Mouse (Mus musculus) gastrocnemius, adult 18-20 months (tissue): ENCODE results near the gene Tulp2. TPM values are rescaled to one million over a fixed set of nuclear protein-coding genes. Genes with fewer than 3 reads are reported as not detected.
"Not testable (repeated sequence)": the region's sequence is repeated elsewhere in the genome, so short reads cannot be mapped to it uniquely, and the experiment has no call there.

Experiments
- DNase-seq: peaks from one replicate; pipeline ENCODE4 v3.0.0; 2021; ENCODE audit warnings: low spot score
- total RNA-seq, 2 experiments: library from RNA; stranded (reverse); gene quantifications; 2 replicates each; pipeline ENCODE4 v1.2.3; 2021

The Tulp2 gene
- total RNA-seq, 2 experiments from 2014 or later: not detected

GRCm38 (mm10) chr7:45459564-45460140 lies 22.0 kb upstream of the Tulp2 start, which contains the start of gene Ftl1:
Ftl1 (minus strand) TSS chr7:45459884.
- peak; percentile 98 for DNase-seq

DNA sequence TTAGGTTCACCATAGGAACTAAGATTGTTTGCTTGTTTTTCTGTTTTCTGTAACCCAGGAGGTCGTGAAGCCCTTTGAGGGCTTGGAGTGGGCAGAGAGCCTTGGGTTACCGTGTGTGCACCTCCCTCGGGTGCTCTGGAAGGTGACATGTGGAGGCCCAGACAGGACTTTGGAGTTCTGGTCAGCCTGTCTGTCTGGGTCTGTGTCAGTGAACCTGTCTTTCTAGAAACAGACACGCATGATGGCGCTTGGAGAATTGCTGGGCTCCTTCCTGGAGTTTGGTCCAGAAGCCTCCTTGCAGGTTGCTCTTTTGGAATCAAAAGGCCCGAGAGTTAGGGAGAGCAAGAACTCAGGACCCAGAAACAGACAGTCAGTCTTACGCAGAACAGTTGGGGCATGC lies 21.3 kb upstream of the Tulp2 start:
- no peak for DNase-seq

- DNase-seq: peak; percentile 66
These were observed 20.8 kb upstream of the Tulp2 start for GRCm38 (mm10) chr7:45460860-45461314.

DNA sequence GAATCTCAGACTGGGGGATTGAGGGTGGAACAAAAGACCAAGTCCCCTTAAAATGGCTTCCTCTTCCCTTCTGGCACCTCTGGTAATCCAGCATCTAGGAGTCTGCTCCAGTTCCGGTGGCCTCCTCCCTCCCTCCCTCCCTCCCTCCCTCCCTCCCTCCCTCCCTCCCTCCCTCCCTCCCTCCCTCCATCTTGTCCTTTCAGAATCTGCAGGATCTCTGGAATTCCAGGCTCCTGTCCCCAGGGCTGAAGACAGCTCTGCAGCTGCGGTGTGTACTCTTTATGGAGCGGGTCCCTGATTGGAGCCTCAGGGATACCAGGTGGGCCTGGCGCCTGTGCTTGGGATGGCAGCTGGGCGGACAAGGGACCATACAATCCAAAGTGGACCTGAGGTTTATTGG lies 20.4 kb upstream of the Tulp2 start:
- DNase-seq: no peak

DNA sequence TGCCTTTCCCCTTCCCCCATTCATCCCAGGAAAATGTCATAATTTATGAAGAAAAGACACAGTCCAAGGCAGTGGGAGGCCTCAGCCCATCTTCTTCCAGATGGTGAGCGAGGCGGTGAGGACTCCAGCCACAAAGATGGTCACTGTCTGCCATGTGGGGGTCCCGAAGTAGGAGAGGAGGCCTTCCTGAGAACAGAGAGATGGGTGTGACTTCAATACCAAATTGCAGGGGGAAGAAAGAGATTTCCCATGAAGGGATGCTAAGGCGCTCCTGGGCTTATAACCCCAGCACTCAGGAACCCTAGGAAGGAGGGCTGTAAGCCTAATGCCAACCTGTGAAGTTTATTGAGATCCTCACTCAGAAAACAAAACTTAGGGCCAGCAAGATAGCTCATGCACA lies 19.9 kb upstream of the Tulp2 start:
- DNase-seq: no peak

- no peak for DNase-seq
These were observed 19.4 kb upstream of the Tulp2 start for GRCm38 (mm10) chr7:45462325-45462724.

DNA sequence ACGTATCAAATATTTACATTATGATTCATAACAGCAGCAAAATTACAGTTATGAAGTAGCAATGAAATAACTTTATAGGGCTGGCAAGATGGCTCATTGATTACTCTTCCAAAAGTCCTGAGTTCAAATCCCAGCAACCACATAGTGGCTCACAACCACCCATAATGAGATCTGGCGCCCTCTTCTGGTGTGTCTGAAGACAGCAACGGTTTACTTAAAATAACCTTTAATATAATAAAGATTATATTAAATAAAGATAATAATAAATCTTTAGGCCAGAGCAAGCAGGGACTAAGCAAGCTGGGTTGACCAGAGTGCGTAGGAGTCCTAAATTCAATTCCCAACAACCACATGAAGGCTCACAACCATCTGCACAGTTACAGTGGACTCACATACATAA lies 18.8 kb upstream of the Tulp2 start:
- not testable (repeated sequence) for DNase-seq

- no peak for DNase-seq
These were observed 17.5 kb upstream of the Tulp2 start for GRCm38 (mm10) chr7:45463987-45464778.

- no peak for DNase-seq
These were observed 16.6 kb upstream of the Tulp2 start for GRCm38 (mm10) chr7:45465112-45465511.

DNA sequence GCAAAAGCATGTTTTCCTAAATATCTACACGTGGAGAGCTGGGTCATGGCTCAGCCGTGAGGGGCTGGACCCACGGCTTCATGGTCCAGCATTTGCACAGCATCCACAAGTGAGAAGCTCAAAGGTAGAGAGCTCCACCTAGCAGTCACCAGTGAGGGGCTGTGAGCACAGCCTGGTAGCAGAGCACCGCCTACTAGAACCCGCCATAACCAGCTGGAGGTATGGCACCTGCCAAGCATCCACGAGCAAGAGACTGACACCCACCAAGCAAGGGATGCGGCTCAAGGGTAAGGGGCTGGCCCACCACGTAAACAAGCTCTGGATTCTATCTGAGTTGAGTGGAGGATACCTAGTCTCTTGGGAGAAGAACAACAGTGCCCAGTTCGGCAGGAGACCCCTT lies 16.1 kb upstream of the Tulp2 start:
- no peak for DNase-seq

- DNase-seq: peak; percentile 96
These were observed 15.2 kb upstream of the Tulp2 start, which contains the start of gene Bax for GRCm38 (mm10) chr7:45466283-45467089. Bax (minus strand) TSS chr7:45466898.

- DNase-seq: no peak
These were observed 14.5 kb upstream of the Tulp2 start for GRCm38 (mm10) chr7:45467090-45467670.

- peak; percentile 81 for DNase-seq
These were observed 10.8 kb upstream of the Tulp2 start for GRCm38 (mm10) chr7:45470869-45471268.

- peak; percentile 58 for DNase-seq
These were observed 6.2 kb upstream of the Tulp2 start for GRCm38 (mm10) chr7:45475291-45475969.

DNA sequence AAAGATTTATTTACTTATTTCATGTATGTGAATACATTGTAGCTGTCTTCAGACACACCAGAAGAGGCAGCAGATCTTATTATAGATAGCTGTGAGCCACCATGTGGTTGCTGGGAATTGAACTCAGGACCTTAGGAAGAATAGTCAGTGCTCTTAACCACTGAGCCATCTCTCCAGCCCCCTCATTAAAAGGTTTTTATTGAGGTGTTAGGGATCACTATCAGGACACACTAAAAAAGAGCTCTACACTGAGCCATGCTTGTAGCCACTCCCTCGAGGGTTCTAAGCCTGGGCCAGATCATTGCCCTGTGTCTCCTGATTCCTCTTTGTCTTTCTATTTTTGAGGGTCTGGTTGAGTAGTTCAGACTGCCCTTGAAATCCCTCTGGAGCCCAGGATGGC lies 5.2 kb upstream of the Tulp2 start:
- no peak for DNase-seq

GRCm38 (mm10) chr7:45477003-45477402 lies 4.7 kb upstream of the Tulp2 start:
- peak; percentile 78 for DNase-seq

DNA sequence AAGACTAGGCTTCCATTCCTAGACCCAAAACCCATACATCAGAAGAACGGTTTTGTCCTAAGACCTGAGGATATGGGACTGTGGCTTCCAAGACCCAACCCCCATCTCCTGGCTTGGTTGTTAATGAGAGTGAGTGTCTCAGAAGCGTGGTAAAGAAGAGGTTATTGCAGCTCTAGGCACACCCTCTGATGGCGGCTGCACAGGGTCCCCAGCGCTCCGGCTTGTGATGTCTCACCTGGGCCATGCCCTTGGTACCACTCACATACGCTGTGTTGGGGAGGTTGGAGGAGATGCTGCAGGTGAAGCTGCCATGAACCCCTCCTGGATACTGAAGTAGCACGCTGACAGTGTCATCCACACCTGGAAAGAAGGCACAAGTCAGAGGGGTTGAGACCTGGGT lies 2.9 kb upstream of the Tulp2 start:
- no peak for DNase-seq

GRCm38 (mm10) chr7:45480310-45480709 lies 1.4 kb upstream of the Tulp2 start:
- not testable (repeated sequence) for DNase-seq

DNA sequence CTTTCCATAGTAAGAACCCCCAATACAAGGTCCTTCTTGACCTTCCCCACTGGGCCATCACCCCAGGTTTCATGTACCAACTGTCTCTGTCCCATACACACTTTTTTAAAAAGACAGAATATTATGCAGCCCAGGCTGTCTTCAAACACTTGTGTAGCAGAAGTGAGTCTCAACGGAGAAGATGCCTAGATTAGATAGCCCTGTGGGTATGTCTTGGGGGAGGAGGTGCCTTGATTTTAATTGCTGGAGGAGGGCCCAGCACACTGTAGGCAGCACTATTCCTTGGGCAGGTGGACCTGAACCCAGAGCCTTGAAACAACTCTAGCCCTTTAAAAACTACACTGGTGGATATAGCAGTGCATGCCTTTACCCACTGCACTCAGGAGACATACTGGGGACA lies 489 bp downstream of the Tulp2 start:
- no peak for DNase-seq

DNA sequence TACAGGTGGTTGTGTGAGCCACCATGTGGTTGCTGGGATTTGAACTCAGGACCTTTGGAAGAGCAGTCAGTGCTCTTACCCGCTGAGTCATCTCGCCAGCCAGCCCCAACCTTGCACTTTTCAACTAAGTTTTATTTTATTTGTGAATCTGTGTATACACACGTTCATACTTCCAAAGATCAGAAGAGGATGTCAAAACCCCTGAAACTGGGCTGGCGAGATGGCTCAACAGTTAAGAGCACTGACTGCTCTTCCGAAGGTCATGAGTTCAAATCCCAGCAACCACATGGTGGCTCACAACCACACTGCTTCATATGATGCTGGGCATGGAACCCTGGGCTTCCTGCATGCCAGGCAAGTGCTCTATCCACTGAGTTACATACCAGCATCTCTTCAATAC lies 3.3 kb downstream of the Tulp2 start:
- DNase-seq: not testable (repeated sequence)

GRCm38 (mm10) chr7:45486158-45486557 lies 4.5 kb downstream of the Tulp2 start:
- DNase-seq: no peak
